Comparison of ENCODE assay signal across 21 mouse cellular contexts in genomic region chr13:114114586-114114985, GRCm38 (mm10).
"Had no signal": no experiment of that assay in that cellular context is flagged by ENCODE, and none has a peak within 500 bp of the region (broad histone marks: within the 10 kb centered on the region; RNA-seq: fewer than 3 reads in every experiment).

No protein-coding gene starts in this region.

- H3K36me3 ChIP-seq: liver, embryonic 15.5 days; lung, embryonic 15.5 days; midbrain, embryonic 10.5 days; midbrain, embryonic 13.5 days; neural tube, embryonic 13.5 days; neural tube, embryonic 15.5 days; stomach, embryonic 15.5 days had no signal

- H3K27me3 ChIP-seq: liver, embryonic 15.5 days; lung, embryonic 15.5 days; midbrain, embryonic 13.5 days; neural tube, embryonic 13.5 days; neural tube, embryonic 15.5 days; stomach, embryonic 15.5 days had no signal

- H3K27ac ChIP-seq: liver, embryonic 15.5 days; lung, embryonic 15.5 days; midbrain, embryonic 10.5 days; midbrain, embryonic 13.5 days; neural tube, embryonic 13.5 days; neural tube, embryonic 15.5 days; stomach, embryonic 15.5 days; stomach, postnatal 0 days had no signal

- H3K4me1 ChIP-seq: liver, embryonic 15.5 days had no signal

- H3K4me3 ChIP-seq: liver, embryonic 15.5 days; lung, embryonic 15.5 days; midbrain, embryonic 10.5 days; midbrain, embryonic 13.5 days; myocyte; neural tube, embryonic 13.5 days; neural tube, embryonic 15.5 days; stomach, embryonic 15.5 days had no signal

- H3K9me3 ChIP-seq: liver, embryonic 15.5 days; lung, embryonic 15.5 days; midbrain, embryonic 10.5 days; midbrain, embryonic 13.5 days; neural tube, embryonic 13.5 days; neural tube, embryonic 15.5 days; stomach, embryonic 15.5 days had no signal

- DNase-seq: liver, postnatal 0 days; lung, adult 2 months; lung, postnatal 14 days; lung, postnatal 4 days; retina, postnatal 1 day; right cerebral cortex, adult 18-20 months; right cerebral cortex, postnatal 25 days; right cerebral cortex, postnatal 4 days; spleen, adult 18-20 months; thymus, adult 2 months; thymus, postnatal 25 days; thymus, postnatal 4 days had no signal
